Mouse (Mus musculus) ES-E14 (cell line): ENCODE data around the gene Pakap. TPM values are rescaled to one million over a fixed set of nuclear protein-coding genes. Genes with fewer than 3 reads are reported as not detected.

Experiments
- DNase-seq: peaks from one replicate; pipeline ENCODE4 v3.0.0-alpha.2; 2013; ENCODE audit warnings: low read depth, low spot score
- H3K27ac ChIP-seq: 2 replicates; pipeline ENCODE4 v1.5.1; 2012; ENCODE audit warnings: low read depth, mild to moderate bottlenecking, low read length, moderate library complexity, mixed read lengths; ENCODE audit not compliant: poor library complexity, insufficient read depth, severe bottlenecking
- H3K36me3 ChIP-seq: 2 replicates; pipeline ENCODE4 v1.6.1; 2012; ENCODE audit warnings: mild to moderate bottlenecking, low read length, moderate library complexity, mixed read lengths; ENCODE audit not compliant: control insufficient read depth, poor library complexity, insufficient read depth, severe bottlenecking
- H3K4me1 ChIP-seq, 2 experiments: fragments of 150-350 bp in 1 of 2; sonication (generic) in 1 of 2; 2 replicates each; pipeline ENCODE4 v1.6.1; 2012; ENCODE audit warnings: low read length in 2 of 2, mild to moderate bottlenecking in 1 of 2, mixed read lengths in 1 of 2; ENCODE audit not compliant: control insufficient read depth in 2 of 2, insufficient read depth in 2 of 2, poor library complexity in 1 of 2
- H3K4me3 ChIP-seq, 2 experiments: fragments of 150-350 bp in 1 of 2; sonication (generic) in 1 of 2; 2 replicates each; pipeline ENCODE4 v1.5.1; 2012; ENCODE audit warnings: low read length in 2 of 2, low read depth in 1 of 2, mild to moderate bottlenecking in 1 of 2, mixed read lengths in 1 of 2; ENCODE audit not compliant: insufficient read depth in 1 of 2, poor library complexity in 1 of 2, severe bottlenecking in 1 of 2
- H3K9ac ChIP-seq: 2 replicates; pipeline ENCODE4 v1.6.1; 2012; ENCODE audit warnings: low read depth, mild to moderate bottlenecking, low read length, mixed read lengths; ENCODE audit not compliant: poor library complexity, insufficient read depth, severe bottlenecking
- H3K9me3 ChIP-seq: fragments of 150-350 bp; sonication (generic); 2 replicates; pipeline ENCODE4 v1.6.1; 2012; ENCODE audit warnings: low read depth, mild to moderate bottlenecking, low read length; ENCODE audit not compliant: control insufficient read depth, insufficient read depth
- CHD2 ChIP-seq: IDR thresholded peaks from 2 replicates; pipeline ENCODE4 v1.6.1; 2014; ENCODE audit warnings: mild to moderate bottlenecking, low read depth, low read length, inconsistent platforms
- HCFC1 ChIP-seq: IDR thresholded peaks from 2 replicates; pipeline ENCODE4 v1.6.1; 2012; ENCODE audit warnings: low read length, inconsistent platforms, borderline replicate concordance; ENCODE audit not compliant: insufficient read depth
- MAFK ChIP-seq: IDR thresholded peaks from 2 replicates; pipeline ENCODE4 v1.6.1; 2014; ENCODE audit warnings: mild to moderate bottlenecking, low read depth, low read length, inconsistent platforms; ENCODE audit not compliant: insufficient read depth
- ZC3H11A ChIP-seq: IDR thresholded peaks from 2 replicates; pipeline ENCODE4 v1.6.1; 2012; ENCODE audit warnings: low read depth, mild to moderate bottlenecking, inconsistent platforms, low read length, borderline replicate concordance
- ZNF384 ChIP-seq: IDR thresholded peaks from 2 replicates; pipeline ENCODE4 v1.6.1; 2012; ENCODE audit warnings: low read depth, low read length, inconsistent platforms
- in situ Hi-C, 2 experiments: fragments of 600-800 bp; cut with MboI; formaldehyde crosslinking; loops; one replicate each; pipeline ENCODE4 v1.15.1; 2025; ENCODE audit warnings: low sequenced_read_pairs in 2 of 2, inconsistent platforms in 1 of 2; ENCODE audit not compliant: unreplicated experiment in 2 of 2
- total RNA-seq: library from RNA; depleted of rRNA; stranded (reverse); fragments of 300-350 nt; gene quantifications from 2 replicates; pipeline ENCODE4 v1.2.3, GENCODE M21; 2012

Gene Pakap
- total RNA-seq, 1 experiment = 5.8 TPM

GRCm38 (mm10) chr4:57600685-57601457, 32.9 kb downstream of the Pakap start:
- in situ Hi-C loops = no loop called here
- TF ChIP-seq ZC3H11A (no peak), CHD2 (no peak), HCFC1 (no peak)
- Histone ChIP-seq H3K36me3 (no peaks in the 10 kb centered on the region), H3K4me1 (no peaks in the 10 kb centered on the region), H3K27ac (no peak overlapping the region), H3K9ac (no peak overlapping the region), H3K4me3 (no peak overlapping the region), H3K9me3 (no peaks in the 10 kb centered on the region)
- DNase-seq = no peak

GRCm38 (mm10) chr4:57601458-57601835, 33.5 kb downstream of the Pakap start:
- DNase-seq = no peak
- no peaks in the 10 kb centered on the region for H3K36me3 ChIP-seq
- in situ Hi-C loops = no loop called here
- H3K27ac ChIP-seq = no peak overlapping the region
- no peaks in the 10 kb centered on the region for H3K9me3 ChIP-seq
- H3K4me1 ChIP-seq = no peaks in the 10 kb centered on the region
- no peak for TF ChIP-seq MAFK
- no peak for TF ChIP-seq ZC3H11A
- no peak for TF ChIP-seq ZNF384
- TF ChIP-seq HCFC1 = no peak
- no peak for TF ChIP-seq CHD2
- H3K9ac ChIP-seq = no peak overlapping the region
- no peak overlapping the region for H3K4me3 ChIP-seq

- no peak for DNase-seq
- TF ChIP-seq MAFK (no peak), HCFC1 (no peak), ZNF384 (no peak), CHD2 (no peak), ZC3H11A (no peak)
- H3K36me3 ChIP-seq = no peaks in the 10 kb centered on the region
- H3K27ac ChIP-seq = no peak overlapping the region
- in situ Hi-C loops = no loop called here
- H3K4me3 ChIP-seq = no peak overlapping the region
- no peaks in the 10 kb centered on the region for H3K4me1 ChIP-seq
- H3K9ac ChIP-seq = no peak overlapping the region
- H3K9me3 ChIP-seq = no peaks in the 10 kb centered on the region
These were observed 34.1 kb downstream of the Pakap start for GRCm38 (mm10) chr4:57601903-57602617.

- Histone ChIP-seq H3K9ac (no peak overlapping the region), H3K36me3 (no peaks in the 10 kb centered on the region), H3K4me1 (no peaks in the 10 kb centered on the region), H3K9me3 (no peaks in the 10 kb centered on the region), H3K27ac (no peak overlapping the region), H3K4me3 (no peak overlapping the region)
- TF ChIP-seq ZNF384 (no peak), MAFK (no peak), ZC3H11A (no peak), CHD2 (no peak), HCFC1 (no peak)
- DNase-seq = peak; percentile 4
- in situ Hi-C loops = no loop called here
These were observed 38.3 kb downstream of the Pakap start for GRCm38 (mm10) chr4:57606258-57606657.
